Mouse (Mus musculus) MEL (cell line): ENCODE data around the gene Slc29a4.

Source experiments
- CTCF ChIP-seq, 3 experiments: IDR thresholded peaks in 2 of 3; conservative IDR thresholded peaks in 1 of 3; 2 replicates each; pipeline ENCODE4 v1.5.1; 2011 to 2012; ENCODE audit warnings: low read length in 3 of 3, low read depth in 2 of 3, mild to moderate bottlenecking in 2 of 3, improper control_type of control experiment in 1 of 3, inconsistent platforms in 1 of 3, mixed read lengths in 1 of 3, moderate library complexity in 1 of 3; ENCODE audit not compliant: control insufficient read depth in 1 of 3, insufficient read depth in 1 of 3, poor library complexity in 1 of 3, severe bottlenecking in 1 of 3
- ELF1 ChIP-seq: IDR thresholded peaks from 2 replicates; pipeline ENCODE4 v1.6.1; 2014; ENCODE audit warnings: low read depth, mild to moderate bottlenecking, inconsistent platforms, low read length, improper control_type of control experiment, moderate library complexity
- GABPA ChIP-seq: IDR thresholded peaks from 2 replicates; pipeline ENCODE4 v1.6.1; 2012; ENCODE audit warnings: low read depth, mild to moderate bottlenecking, inconsistent platforms, low read length, improper control_type of control experiment, moderate library complexity
- GATA1 ChIP-seq: IDR thresholded peaks from 2 replicates; pipeline ENCODE4 v1.6.1; 2011; ENCODE audit warnings: low read depth, low read length, improper control_type of control experiment
- KAT2A ChIP-seq: conservative IDR thresholded peaks from 2 replicates; pipeline ENCODE4 v1.6.1; 2012; ENCODE audit warnings: low read depth, low read length, improper control_type of control experiment, inconsistent platforms
- MYB ChIP-seq: IDR thresholded peaks from 2 replicates; pipeline ENCODE4 v1.6.1; 2011; ENCODE audit warnings: mild to moderate bottlenecking, low read depth, low read length, improper control_type of control experiment
- POLR2A ChIP-seq, 2 experiments: IDR thresholded peaks; 2 replicates each; pipeline ENCODE4 v1.6.1; 2011 to 2012; ENCODE audit warnings: low read length in 2 of 2, mild to moderate bottlenecking in 2 of 2, control low read depth in 1 of 2, improper control_type of control experiment in 1 of 2, low read depth in 1 of 2, moderate library complexity in 1 of 2; ENCODE audit not compliant: control insufficient read depth in 1 of 2, insufficient read depth in 1 of 2, poor library complexity in 1 of 2
- POLR2AphosphoS2 ChIP-seq: IDR thresholded peaks from 2 replicates; pipeline ENCODE4 v1.6.1; 2011; ENCODE audit warnings: low read length, improper control_type of control experiment
- RCOR1 ChIP-seq: IDR thresholded peaks from 2 replicates; pipeline ENCODE4 v1.6.1; 2012; ENCODE audit warnings: low read depth, mild to moderate bottlenecking, inconsistent platforms, low read length, improper control_type of control experiment
- SMC3 ChIP-seq: IDR thresholded peaks from 2 replicates; pipeline ENCODE4 v1.6.1; 2011; ENCODE audit warnings: low read depth, low read length, improper control_type of control experiment
- TBP ChIP-seq: IDR thresholded peaks from 2 replicates; pipeline ENCODE4 v1.8.0; 2011; ENCODE audit warnings: low read depth, low read length, improper control_type of control experiment
- ZMIZ1 ChIP-seq: IDR thresholded peaks from 2 replicates; pipeline ENCODE4 v1.6.1; 2012; ENCODE audit warnings: low read depth, mild to moderate bottlenecking, inconsistent platforms, low read length, improper control_type of control experiment, moderate library complexity

- no peak for TF ChIP-seq POLR2AphosphoS2
- TF ChIP-seq POLR2A (IDR thresholded peaks at IDR 0.05; ENCODE audit: control insufficient read depth in 1 of 2, insufficient read depth in 1 of 2, low read depth in 1 of 2, low read length in 2 of 2, poor library complexity in 1 of 2), result no peak
- TF ChIP-seq SMC3, result no peak
- no peak for TF ChIP-seq KAT2A
- TF ChIP-seq ZMIZ1, result no peak
- TF ChIP-seq RCOR1, result no peak
- no peak for TF ChIP-seq CTCF (IDR thresholded peaks at IDR 0.05 in 2 of 3, conservative IDR thresholded peaks at IDR 0.05 in 1 of 3; ENCODE audit: control insufficient read depth in 1 of 3, insufficient read depth in 1 of 3, low read depth in 2 of 3, low read length in 3 of 3, poor library complexity in 1 of 3, severe bottlenecking in 1 of 3)
- no peak for TF ChIP-seq GATA1
- no peak for TF ChIP-seq GABPA
- TF ChIP-seq TBP, result no peak
- no peak for TF ChIP-seq MYB
- TF ChIP-seq ELF1, result no peak
These were observed 38.0 kb downstream of the Slc29a4 start for GRCm38 (mm10) chr5:142730295-142730694.
